Mouse (Mus musculus) MEL (cell line): ENCODE data around the gene Immp2l. TPM values are rescaled to one million over a fixed set of nuclear protein-coding genes. Genes with fewer than 3 reads are reported as not detected.

Experiments used
- DNase-seq: peaks from one replicate; pipeline ENCODE4 v3.0.0; 2011; ENCODE audit warnings: low read depth, low spot score
- H3K27ac ChIP-seq: 2 replicates; pipeline ENCODE4 v1.5.1; 2012; ENCODE audit warnings: low read depth, mild to moderate bottlenecking, control low read depth, low read length, moderate library complexity; ENCODE audit not compliant: control insufficient read depth
- H3K27me3 ChIP-seq, 2 experiments: fragments of 150-350 bp in 1 of 2; sonication (generic) in 1 of 2; 2 replicates each; pipeline ENCODE4 v1.6.1; 2012; ENCODE audit warnings: low read length in 2 of 2, mild to moderate bottlenecking in 2 of 2, improper control_type of control experiment in 1 of 2, moderate library complexity in 1 of 2; ENCODE audit not compliant: insufficient read depth in 2 of 2, control insufficient read depth in 1 of 2
- H3K36me3 ChIP-seq, 2 experiments: 2 replicates each; pipeline ENCODE4 v1.6.1; 2012 to 2014; ENCODE audit warnings: low read length in 2 of 2, improper control_type of control experiment in 1 of 2, inconsistent platforms in 1 of 2, mild to moderate bottlenecking in 1 of 2; ENCODE audit not compliant: insufficient read depth in 2 of 2, control insufficient read depth in 1 of 2
- H3K4me1 ChIP-seq, 2 experiments: fragments of 150-350 bp in 1 of 2; sonication (generic) in 1 of 2; 2 replicates each; pipeline ENCODE4 v1.6.1; 2012; ENCODE audit warnings: low read length in 2 of 2, improper control_type of control experiment in 1 of 2, mild to moderate bottlenecking in 1 of 2; ENCODE audit not compliant: insufficient read depth in 2 of 2, control insufficient read depth in 1 of 2
- H3K4me3 ChIP-seq, 2 experiments: fragments of 150-350 bp in 1 of 2; sonication (generic) in 1 of 2; 2 replicates each; pipeline ENCODE4 v1.5.1; 2012; ENCODE audit warnings: low read depth in 2 of 2, low read length in 2 of 2, mild to moderate bottlenecking in 2 of 2, moderate library complexity in 2 of 2, control low read depth in 1 of 2, improper control_type of control experiment in 1 of 2; ENCODE audit not compliant: control insufficient read depth in 1 of 2, insufficient read depth in 1 of 2
- H3K79me2 ChIP-seq: 2 replicates; pipeline ENCODE4 v1.6.1; 2012; ENCODE audit warnings: mild to moderate bottlenecking, low read length, moderate library complexity; ENCODE audit not compliant: control insufficient read depth, poor library complexity, insufficient read depth
- H3K9ac ChIP-seq: 2 replicates; pipeline ENCODE4 v1.6.1; 2012; ENCODE audit warnings: low read depth, mild to moderate bottlenecking, control low read depth, low read length, moderate library complexity; ENCODE audit not compliant: control insufficient read depth, poor library complexity, severe bottlenecking
- H3K9me3 ChIP-seq: fragments of 150-350 bp; sonication (generic); replicated peaks from 2 replicates; pipeline ENCODE4 v1.6.1; 2012; ENCODE audit warnings: mild to moderate bottlenecking, low read length, improper control_type of control experiment, moderate library complexity; ENCODE audit not compliant: insufficient read depth
- CHD2 ChIP-seq: IDR thresholded peaks from 2 replicates; pipeline ENCODE4 v1.6.1; 2011; ENCODE audit warnings: low read length, improper control_type of control experiment
- CTCF ChIP-seq, 3 experiments: IDR thresholded peaks in 2 of 3; conservative IDR thresholded peaks in 1 of 3; 2 replicates each; pipeline ENCODE4 v1.5.1; 2011 to 2012; ENCODE audit warnings: low read length in 3 of 3, low read depth in 2 of 3, mild to moderate bottlenecking in 2 of 3, improper control_type of control experiment in 1 of 3, inconsistent platforms in 1 of 3, mixed read lengths in 1 of 3, moderate library complexity in 1 of 3; ENCODE audit not compliant: control insufficient read depth in 1 of 3, insufficient read depth in 1 of 3, poor library complexity in 1 of 3, severe bottlenecking in 1 of 3
- E2F4 ChIP-seq: IDR thresholded peaks from 2 replicates; pipeline ENCODE4 v1.6.1; 2011; ENCODE audit warnings: low read depth, low read length, improper control_type of control experiment, borderline replicate concordance
- ELF1 ChIP-seq: IDR thresholded peaks from 2 replicates; pipeline ENCODE4 v1.6.1; 2014; ENCODE audit warnings: low read depth, mild to moderate bottlenecking, inconsistent platforms, low read length, improper control_type of control experiment, moderate library complexity
- EP300 ChIP-seq, 2 experiments: IDR thresholded peaks; 2 replicates each; pipeline ENCODE4 v1.6.1; 2011; ENCODE audit warnings: improper control_type of control experiment in 2 of 2, low read length in 2 of 2, low read depth in 1 of 2, mild to moderate bottlenecking in 1 of 2
- ETS1 ChIP-seq: IDR thresholded peaks from 2 replicates; pipeline ENCODE4 v1.6.1; 2012; ENCODE audit warnings: low read depth, mild to moderate bottlenecking, inconsistent platforms, low read length, improper control_type of control experiment, moderate library complexity
- GATA1 ChIP-seq: IDR thresholded peaks from 2 replicates; pipeline ENCODE4 v1.6.1; 2011; ENCODE audit warnings: low read depth, low read length, improper control_type of control experiment
- HCFC1 ChIP-seq: IDR thresholded peaks from 2 replicates; pipeline ENCODE4 v1.6.1; 2012; ENCODE audit warnings: low read depth, mild to moderate bottlenecking, inconsistent platforms, low read length, improper control_type of control experiment, moderate library complexity
- KAT2A ChIP-seq: conservative IDR thresholded peaks from 2 replicates; pipeline ENCODE4 v1.6.1; 2012; ENCODE audit warnings: low read depth, low read length, improper control_type of control experiment, inconsistent platforms
- MAX ChIP-seq: IDR thresholded peaks from 2 replicates; pipeline ENCODE4 v1.6.1; 2011; ENCODE audit warnings: low read length, improper control_type of control experiment
- MAZ ChIP-seq: IDR thresholded peaks from 2 replicates; pipeline ENCODE4 v1.6.1; 2012; ENCODE audit warnings: low read depth, mild to moderate bottlenecking, inconsistent platforms, low read length, improper control_type of control experiment
- MXI1 ChIP-seq: IDR thresholded peaks from 2 replicates; pipeline ENCODE4 v1.6.1; 2011; ENCODE audit warnings: mild to moderate bottlenecking, low read depth, low read length, improper control_type of control experiment
- MYB ChIP-seq: IDR thresholded peaks from 2 replicates; pipeline ENCODE4 v1.6.1; 2011; ENCODE audit warnings: mild to moderate bottlenecking, low read depth, low read length, improper control_type of control experiment
- MYC ChIP-seq: IDR thresholded peaks from 2 replicates; pipeline ENCODE4 v1.6.1; 2011; ENCODE audit warnings: low read depth, mild to moderate bottlenecking, low read length, improper control_type of control experiment, moderate library complexity
- NRF1 ChIP-seq: IDR thresholded peaks from 2 replicates; pipeline ENCODE4 v1.6.1; 2014; ENCODE audit warnings: low read depth, mild to moderate bottlenecking, inconsistent platforms, low read length, improper control_type of control experiment, moderate library complexity; ENCODE audit not compliant: poor library complexity, insufficient read depth, severe bottlenecking
- POLR2AphosphoS5 ChIP-seq: IDR thresholded peaks from 2 replicates; pipeline ENCODE4 v1.6.1; 2012; ENCODE audit warnings: low read depth, borderline replicate concordance, mild to moderate bottlenecking, inconsistent platforms, low read length, moderate library complexity, mixed read lengths
- RAD21 ChIP-seq: IDR thresholded peaks from 2 replicates; pipeline ENCODE4 v1.6.1; 2011; ENCODE audit warnings: mild to moderate bottlenecking, low read depth, low read length, improper control_type of control experiment
- SIN3A ChIP-seq: IDR thresholded peaks from 2 replicates; pipeline ENCODE4 v1.6.1; 2012; ENCODE audit warnings: low read length, improper control_type of control experiment, inconsistent platforms
- SMC3 ChIP-seq: IDR thresholded peaks from 2 replicates; pipeline ENCODE4 v1.6.1; 2011; ENCODE audit warnings: low read depth, low read length, improper control_type of control experiment
- USF1 ChIP-seq: IDR thresholded peaks from 2 replicates; pipeline ENCODE4 v1.6.1; 2014; ENCODE audit warnings: low read depth, mild to moderate bottlenecking, inconsistent platforms, low read length, improper control_type of control experiment, moderate library complexity
- USF2 ChIP-seq, 2 experiments: IDR thresholded peaks; 2 replicates each; pipeline ENCODE4 v1.6.1; 2011 to 2012; ENCODE audit warnings: improper control_type of control experiment in 2 of 2, low read length in 2 of 2, borderline replicate concordance in 1 of 2, inconsistent platforms in 1 of 2, low read depth in 1 of 2, mild to moderate bottlenecking in 1 of 2; ENCODE audit not compliant: insufficient read depth in 1 of 2
- ZKSCAN1 ChIP-seq: IDR thresholded peaks from 2 replicates; pipeline ENCODE4 v1.6.1; 2012; ENCODE audit warnings: low read depth, mild to moderate bottlenecking, inconsistent platforms, low read length, improper control_type of control experiment, moderate library complexity
- polyA plus RNA-seq, 2 experiments: library from polyadenylated mRNA; stranded (reverse) in 1 of 2; unstranded in 1 of 2; fragments of >175 nt in 1 of 2; fragments of >200 nt in 1 of 2; gene quantifications; 2 replicates each; pipeline versions ENCODE4 v1.2.1 to v1.2.4; 2012; ENCODE audit warnings: low replicate concordance in 2 of 2, low read depth in 1 of 2; ENCODE audit not compliant: insufficient read length in 2 of 2, insufficient read depth in 1 of 2, missing spikeins in 1 of 2
- total RNA-seq: library from RNA; depleted of rRNA; stranded (reverse); fragments of 300-350 nt; gene quantifications from 2 replicates; pipeline ENCODE4 v1.2.3, GENCODE M21; 2012

Immp2l gene
- total and polyA plus RNA-seq, 3 experiments = 4.0 to 5.0 TPM; not detected in 1

GRCm38 (mm10) chr12:41315871-41316270, 292.0 kb downstream of the Immp2l start:
- Histone ChIP-seq H3K9ac (no peak overlapping the region), H3K36me3 (peaks cover 0 to 4% of the 10 kb centered on the region in 2 experiments; a peak in 2 of 4 replicates), H3K4me1 (peaks cover 0 to 2% of the 10 kb centered on the region in 2 experiments; a peak in 1 of 4 replicates), H3K9me3 (no peaks in the 10 kb centered on the region), H3K27me3 (no peaks in the 10 kb centered on the region), H3K79me2 (no peaks in the 10 kb centered on the region), H3K27ac (no peak overlapping the region), H3K4me3 (no peak overlapping the region)
- no peak for TF ChIP-seq MAX
- TF ChIP-seq MYC = no peak
- TF ChIP-seq KAT2A = no peak
- no peak for TF ChIP-seq ELF1
- no peak for DNase-seq

DNA sequence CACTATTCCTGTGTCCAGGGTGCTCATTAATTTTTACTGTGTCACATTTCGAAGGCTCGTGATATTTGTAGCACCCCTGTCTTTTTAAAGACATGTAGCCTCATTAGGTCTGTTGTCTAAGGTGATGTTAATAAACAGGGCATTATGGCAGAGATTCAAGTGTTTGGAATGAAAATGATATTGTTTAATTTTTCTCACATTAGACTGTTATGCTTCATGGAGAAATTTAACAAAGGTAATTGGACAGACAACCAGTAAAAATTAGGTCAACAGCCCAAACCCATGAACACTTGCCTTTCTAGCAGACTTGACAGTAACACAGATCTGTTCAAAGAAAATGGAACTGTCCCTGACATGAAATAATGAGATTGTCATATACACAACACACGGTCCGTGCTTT, 292.5 kb downstream of the Immp2l start:
- Histone ChIP-seq H3K9me3 (no peaks in the 10 kb centered on the region), H3K4me3 (no peak overlapping the region), H3K27ac (no peak overlapping the region), H3K4me1 (peaks cover 0 to 2% of the 10 kb centered on the region in 2 experiments; a peak in 1 of 4 replicates), H3K79me2 (no peaks in the 10 kb centered on the region), H3K9ac (no peak overlapping the region), H3K36me3 (peaks cover 0 to 4% of the 10 kb centered on the region in 2 experiments; a peak in 2 of 4 replicates), H3K27me3 (no peaks in the 10 kb centered on the region)
- no peak for TF ChIP-seq SIN3A
- no peak for TF ChIP-seq GATA1
- no peak for TF ChIP-seq CHD2
- no peak for TF ChIP-seq ETS1
- TF ChIP-seq MXI1 = no peak
- no peak for TF ChIP-seq EP300 (IDR thresholded peaks at IDR 0.05; ENCODE audit: low read depth in 1 of 2, low read length in 2 of 2)
- TF ChIP-seq USF1 = no peak
- no peak for TF ChIP-seq USF2 (IDR thresholded peaks at IDR 0.05; ENCODE audit: borderline replicate concordance in 1 of 2, insufficient read depth in 1 of 2, low read depth in 1 of 2, low read length in 2 of 2)
- TF ChIP-seq E2F4 = no peak
- TF ChIP-seq MAZ = no peak
- TF ChIP-seq ZKSCAN1 = no peak
- TF ChIP-seq CTCF (IDR thresholded peaks at IDR 0.05 in 2 of 3, conservative IDR thresholded peaks at IDR 0.05 in 1 of 3; ENCODE audit: control insufficient read depth in 1 of 3, insufficient read depth in 1 of 3, low read depth in 2 of 3, low read length in 3 of 3, poor library complexity in 1 of 3, severe bottlenecking in 1 of 3) = no peak
- no peak for TF ChIP-seq POLR2AphosphoS5
- TF ChIP-seq HCFC1 = no peak
- TF ChIP-seq MYB = no peak
- TF ChIP-seq SMC3 = no peak
- TF ChIP-seq RAD21 = no peak
- no peak for TF ChIP-seq NRF1
- no peak for DNase-seq
